Mouse (Mus musculus) heart, postnatal 36 days (tissue): ENCODE results near the gene Vgll2. TPM values are rescaled to one million over a fixed set of nuclear protein-coding genes. Genes with fewer than 3 reads are reported as not detected.

Source experiments
- DNase-seq, 2 experiments: peaks; one replicate each; pipeline ENCODE4 v3.0.0; 2021 to 2022
- intact Hi-C: fragments of 180-260 bp; cut with DNase I; formaldehyde crosslinking; loops from one replicate; pipeline ENCODE4 v1.15.1; 2025
- microRNA-seq, 2 experiments: library from miRNA; unstranded; fragments of <30 nt; microRNA quantifications; one replicate each; pipeline ENCODE4 v1.2.0; 2021; ENCODE audit warnings: borderline number of aligned reads in 2 of 2
- total RNA-seq, 2 experiments: library from RNA; stranded (reverse); gene quantifications; 2 replicates each; pipeline ENCODE4 v1.2.3; 2021

Gene Vgll2
- total RNA-seq, 2 experiments from 2014 or later, result not detected

GRCm38 (mm10) chr10:52072482-52072881 lies 50.2 kb downstream of the Vgll2 start:
- peak; percentile 12 to 25 for DNase-seq
- intact Hi-C loops, result loop anchor here (1.0 kb wide), 1 partner anchor 280 kb away; no protein-coding TSS in a partner anchor

Small RNA genes within 50 kb of the gene (microRNA-seq; reads per million reads assigned to microRNA genes)
- 0 reads per million in 2 experiments for gene Gm24084

Other genes with a start within 250 kb of the Vgll2 start
- under 1 TPM in 1 of 2 experiments, not detected in 1; 0.03 TPM for gene Ros1, start 172.7 kb downstream of the Vgll2 start, total RNA-seq
- gene Dcbld1, start 211.1 kb downstream of the Vgll2 start, total RNA-seq, result 1 to 10 TPM; 3.7 to 3.8 TPM